ENCODE assay signal across 8 mouse cellular contexts in the genomic region with DNA sequence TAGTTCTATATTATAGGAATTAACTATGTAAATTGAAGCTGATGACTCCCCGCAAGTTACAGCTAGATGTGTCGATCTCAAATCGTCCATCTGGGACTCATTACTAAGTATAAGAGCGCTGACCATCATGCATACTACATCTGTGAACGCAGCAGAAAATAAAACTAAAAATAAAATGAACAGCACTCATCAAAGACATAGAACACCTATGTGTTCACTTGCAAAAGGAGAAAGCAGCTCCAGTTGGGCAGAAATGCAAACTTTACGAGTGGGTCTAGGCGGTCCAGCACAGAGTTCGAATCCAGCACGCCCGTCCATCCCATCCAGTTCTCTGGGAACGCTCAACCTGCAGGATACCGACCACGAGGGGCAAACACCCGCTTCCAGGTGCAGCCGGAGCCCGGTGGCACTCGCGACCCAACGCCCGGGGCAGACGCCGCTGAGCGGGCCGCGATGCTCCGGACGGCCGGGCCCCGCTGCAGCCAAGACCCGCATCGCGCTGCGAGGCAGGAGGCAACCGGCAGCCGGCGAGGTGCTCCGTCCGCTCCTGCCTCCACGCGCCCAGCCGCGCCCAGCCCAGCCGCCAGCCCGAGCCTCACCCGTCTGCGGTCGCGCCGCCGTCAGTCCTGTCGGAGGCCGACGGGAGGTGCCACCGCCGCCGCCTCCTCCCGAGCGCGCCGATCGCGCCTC. TPM values are rescaled to one million over a fixed set of nuclear protein-coding genes. Genes with fewer than 3 reads are reported as not detected.
A peak's percentile ranks its signal among the peaks of the same experiment; 100 is the strongest.
DNase-seq lines count a peak whose midpoint lies in the region; ATAC-seq and TF ChIP-seq lines count a peak whose summit lies in the region.

No protein-coding gene starts in this region.

- 2% methylated on average over 36 of the region's 62 CpGs for WGBS in heart, embryonic 15.5 days
- 3% methylated on average over 60 of the region's 62 CpGs for WGBS in forebrain, embryonic 15.5 days
- WGBS in liver, embryonic 15.5 days (ENCODE audit: insufficient replicate concordance), result 1% methylated on average over 62 of the region's 62 CpGs

- peak overlapping the region; percentile 92 for H3K4me3 ChIP-seq in heart, embryonic 15.5 days
- H3K4me3 ChIP-seq in ES-Bruce4 (ENCODE audit: low read depth, low read length), result peak overlapping the region; percentile 85
- H3K4me3 ChIP-seq in forebrain, embryonic 15.5 days, result peak overlapping the region; percentile 92
- H3K4me3 ChIP-seq in liver, embryonic 15.5 days (replicated peaks), result peak overlapping the region; percentile 72

- no peak for ATAC-seq in heart, embryonic 15.5 days (replicated peaks; ENCODE audit: insufficient number of reproducible peaks, insufficient read depth, low FRiP score, low read depth)
- ATAC-seq in forebrain, embryonic 15.5 days (replicated peaks), result no peak
- no peak; the same call in 1 of the 2 replicates for ATAC-seq in liver, embryonic 15.5 days (ENCODE audit: insufficient read depth)

- H3K27me3 ChIP-seq in heart, embryonic 15.5 days, result no peaks in the 10 kb centered on the region
- no peaks in the 10 kb centered on the region for H3K27me3 ChIP-seq in ES-Bruce4 (ENCODE audit: control insufficient read depth, insufficient read depth, low read length, poor library complexity, severe bottlenecking)
- no peaks in the 10 kb centered on the region for H3K27me3 ChIP-seq in forebrain, embryonic 15.5 days
- H3K27me3 ChIP-seq in liver, embryonic 15.5 days, result no peaks in the 10 kb centered on the region

- intact Hi-C loops in left cerebral cortex, postnatal 4 days (cut with DNase I), result no loop called here

- no peak for TF ChIP-seq CTCF in ES-Bruce4 (IDR thresholded peaks at IDR 0.05; ENCODE audit: low read depth, low read length)

- no peaks in the 10 kb centered on the region for H3K36me3 ChIP-seq in heart, embryonic 15.5 days
- no peaks in the 10 kb centered on the region for H3K36me3 ChIP-seq in ES-Bruce4 (ENCODE audit: control insufficient read depth, insufficient read depth, low read length, poor library complexity, severe bottlenecking)
- H3K36me3 ChIP-seq in forebrain, embryonic 15.5 days, result no peaks in the 10 kb centered on the region
- H3K36me3 ChIP-seq in liver, embryonic 15.5 days (replicated peaks), result no peaks in the 10 kb centered on the region

- no peak for TF ChIP-seq EP300 in ES-Bruce4 (IDR thresholded peaks at IDR 0.05; ENCODE audit: insufficient read depth, low read depth, low read length)

- peak overlapping the region; percentile 93 for H3K9ac ChIP-seq in heart, embryonic 15.5 days
- peak overlapping the region; percentile 91 for H3K9ac ChIP-seq in ES-Bruce4 (ENCODE audit: low read depth, poor library complexity, severe bottlenecking)
- H3K9ac ChIP-seq in forebrain, embryonic 15.5 days (replicated peaks), result peak overlapping the region; percentile 92
- peak overlapping the region; percentile 64 for H3K9ac ChIP-seq in liver, embryonic 15.5 days

- peak overlapping the region; percentile 88 for H3K27ac ChIP-seq in heart, embryonic 15.5 days
- H3K27ac ChIP-seq in ES-Bruce4 (ENCODE audit: insufficient read depth, low read length), result no peak overlapping the region
- peak overlapping the region; percentile 89 for H3K27ac ChIP-seq in forebrain, embryonic 15.5 days (replicated peaks)
- peak overlapping the region; percentile 73; the same call in 1 of the 2 replicates for H3K27ac ChIP-seq in liver, embryonic 15.5 days (replicated peaks)

- H3K9me3 ChIP-seq in heart, embryonic 15.5 days (replicated peaks), result no peaks in the 10 kb centered on the region
- H3K9me3 ChIP-seq in ES-Bruce4 (replicated peaks; ENCODE audit: control insufficient read depth, insufficient read depth, low read length, poor library complexity, severe bottlenecking), result no peaks in the 10 kb centered on the region; the same call in 1 of the 2 replicates
- no peaks in the 10 kb centered on the region for H3K9me3 ChIP-seq in forebrain, embryonic 15.5 days
- no peaks in the 10 kb centered on the region for H3K9me3 ChIP-seq in liver, embryonic 15.5 days (replicated peaks)

- peaks cover 15% of the 10 kb centered on the region for H3K4me1 ChIP-seq in heart, embryonic 15.5 days (replicated peaks)
- peaks cover 2% of the 10 kb centered on the region for H3K4me1 ChIP-seq in ES-Bruce4 (ENCODE audit: control insufficient read depth, insufficient read depth, low read length)
- peaks cover 13% of the 10 kb centered on the region; the same call in 1 of the 2 replicates for H3K4me1 ChIP-seq in forebrain, embryonic 15.5 days
- peaks cover 44% of the 10 kb centered on the region for H3K4me1 ChIP-seq in liver, embryonic 15.5 days (replicated peaks)

- H3K4me2 ChIP-seq in heart, embryonic 15.5 days, result peak overlapping the region; percentile 84
- H3K4me2 ChIP-seq in forebrain, embryonic 15.5 days (replicated peaks), result peak overlapping the region; percentile 58
- H3K4me2 ChIP-seq in liver, embryonic 15.5 days, result peak overlapping the region; percentile 92

- no peak for TF ChIP-seq POLR2A in ES-Bruce4 (IDR thresholded peaks at IDR 0.05; ENCODE audit: insufficient read depth, low read length)

- DNase-seq in heart, postnatal 4 days, result no peak
- DNase-seq in gastrocnemius, postnatal 10 days, result no peak
- no peak for DNase-seq in frontal cortex, postnatal 14 days (ENCODE audit: low spot score in 2 of 2)
- no peak for DNase-seq in left cerebral cortex, postnatal 4 days

RNA-seq across cellular contexts. Expression of a gene that starts 0.5 kb away (rescaled TPM):
- 45.7 and 49.1 TPM in 2 replicates for polyA plus RNA-seq in heart, embryonic 15.5 days (2015; fragmentation: Nextera tagmentation; extraction: Ambion mirVana)
- total RNA-seq in heart, postnatal 4 days (2021), result 10 to 100 TPM; 34.9 to 38.1 TPM
- polyA plus RNA-seq in ES-Bruce4 (2011; ENCODE audit: insufficient read depth, insufficient read length, low read depth, missing spikeins), result 76.5 and 84.3 TPM in 2 replicates
- polyA plus RNA-seq in forebrain, embryonic 15.5 days (2015; fragmentation: Nextera tagmentation; extraction: Ambion mirVana), result 53.5 and 56.2 TPM in 2 replicates
- polyA plus RNA-seq in liver, embryonic 15.5 days (2015; fragmentation: Nextera tagmentation; extraction: Ambion mirVana), result 15.0 and 16.3 TPM in 2 replicates
- total RNA-seq in gastrocnemius, postnatal 10 days (2021), result 10 to 100 TPM; 32.8 to 39.2 TPM
- total RNA-seq in left cerebral cortex, postnatal 4 days (2021), result 100 to 1,000 TPM; 105 to 110 TPM
